Mouse (Mus musculus) cerebellum, postnatal 4 days (tissue): ENCODE data around the gene Adcy5.

ENCODE experiments used
- DNase-seq, 2 experiments: peaks; one replicate each; pipeline ENCODE4 v3.0.0; 2022; ENCODE audit warnings: low spot score in 2 of 2, mixed read lengths in 1 of 2

Gene Adcy5

DNA sequence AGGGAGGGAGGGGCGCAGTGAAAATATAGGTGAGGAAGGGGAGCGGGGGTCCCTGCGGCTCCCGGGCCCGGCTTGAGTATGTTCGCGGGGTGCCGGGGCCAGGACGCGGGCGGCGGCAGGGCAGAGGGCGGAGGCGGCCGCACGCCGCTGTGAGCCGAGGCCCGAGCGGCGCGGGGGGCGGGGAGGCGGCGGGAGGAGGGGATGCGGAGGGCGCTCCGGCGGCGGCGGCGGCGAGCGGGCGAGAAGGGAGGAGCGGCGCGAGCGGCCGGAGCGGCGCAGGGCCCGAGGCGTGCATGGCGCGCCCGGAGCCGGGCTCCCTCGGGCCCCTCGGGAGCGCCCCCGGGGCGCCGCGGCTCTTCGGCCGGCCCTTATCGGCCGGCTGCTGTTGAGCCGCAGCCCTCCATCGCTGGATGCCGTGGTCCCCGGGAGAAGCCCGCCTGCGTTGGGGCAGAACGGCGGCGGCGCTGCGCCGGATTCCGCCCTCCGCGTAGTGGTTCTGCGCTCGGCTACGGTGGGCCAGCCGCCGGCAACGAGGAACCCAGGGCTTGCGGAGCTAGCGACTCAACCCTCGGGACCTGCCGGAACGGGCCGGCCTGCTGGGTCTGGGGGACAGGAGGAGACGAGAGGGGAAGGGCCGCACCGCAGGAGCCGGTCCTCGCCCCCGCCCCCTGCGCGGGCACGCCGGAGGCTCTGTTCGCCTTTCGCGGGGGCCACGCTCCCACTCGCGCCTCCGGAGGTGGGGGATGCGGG is at the start of gene Adcy5:
TSS of gene Adcy5 (plus strand) at position 237 of the 750 bp plus-strand sequence.
- peak in 1 of 2 experiments; percentile 56 for DNase-seq

DNA sequence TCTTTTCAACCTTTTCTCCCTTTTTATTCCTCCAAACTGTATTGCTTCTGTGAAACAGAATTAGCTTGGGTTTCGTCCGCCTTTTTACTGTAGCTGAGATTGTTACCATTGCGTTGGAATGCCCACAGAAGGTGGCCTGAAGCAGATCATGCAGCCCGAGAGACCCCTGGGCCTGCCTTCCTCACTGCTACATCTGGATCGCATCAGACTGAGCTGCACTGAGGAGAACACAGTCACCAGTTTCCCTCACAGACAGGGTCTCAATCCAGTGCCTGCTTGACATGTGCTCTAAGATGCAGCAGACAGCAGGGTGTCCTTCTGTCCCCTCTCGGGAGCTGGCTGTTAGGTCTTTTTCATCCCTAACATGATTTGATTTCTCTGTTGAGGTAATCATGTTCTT is 46.7 kb upstream of the Adcy5 start:
- no peak for DNase-seq

DNA sequence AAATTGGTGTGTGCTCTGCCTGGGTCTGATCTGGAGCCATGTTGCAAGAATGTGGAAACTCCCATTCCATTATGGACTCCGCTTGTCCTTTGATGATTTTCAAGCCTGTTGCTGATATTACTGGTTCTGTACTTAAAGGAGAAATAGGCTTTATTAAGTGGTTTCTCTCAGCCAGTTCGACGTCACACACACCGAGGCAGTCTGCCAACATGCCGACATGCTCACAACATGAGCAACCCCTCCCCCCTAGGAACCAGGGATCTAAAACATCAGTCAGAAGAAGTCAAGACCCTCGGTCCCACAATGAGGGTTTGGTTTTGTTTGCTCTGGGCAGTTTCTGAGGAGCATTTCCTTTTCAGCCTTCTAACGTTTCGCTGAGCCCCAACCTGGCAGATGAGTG is 45.5 kb upstream of the Adcy5 start:
- DNase-seq, result no peak

DNA sequence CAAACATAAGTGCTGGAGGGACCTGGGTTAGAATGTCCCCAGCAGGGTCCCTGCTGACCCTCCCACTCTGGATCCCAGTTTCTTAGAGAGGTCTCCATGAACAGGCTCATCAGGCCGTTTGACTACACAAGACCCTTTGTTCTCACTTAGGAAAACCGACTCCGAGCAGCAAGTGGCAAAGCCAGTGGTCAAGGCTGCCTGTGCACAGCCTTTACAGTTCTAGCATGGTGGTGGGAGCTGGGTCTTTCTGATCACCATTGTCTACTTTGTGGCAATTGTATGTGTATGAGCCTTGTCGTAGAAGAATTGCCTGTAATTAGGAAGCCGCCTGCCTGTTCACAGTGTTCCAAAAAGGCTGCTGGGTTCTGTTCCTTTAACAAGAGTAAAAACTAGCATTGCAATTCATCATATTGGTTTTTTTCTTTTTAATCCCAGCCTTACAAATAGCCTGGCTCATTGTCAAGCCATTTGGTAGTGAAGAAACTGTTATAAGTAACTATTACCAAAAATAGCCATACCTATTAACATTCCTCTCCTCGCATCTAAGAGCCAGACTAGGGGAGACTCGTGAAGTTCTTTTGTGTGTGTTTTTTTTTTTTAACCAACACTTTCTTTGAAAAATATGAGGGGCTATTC is 44.9 kb upstream of the Adcy5 start:
- DNase-seq, result no peak

DNA sequence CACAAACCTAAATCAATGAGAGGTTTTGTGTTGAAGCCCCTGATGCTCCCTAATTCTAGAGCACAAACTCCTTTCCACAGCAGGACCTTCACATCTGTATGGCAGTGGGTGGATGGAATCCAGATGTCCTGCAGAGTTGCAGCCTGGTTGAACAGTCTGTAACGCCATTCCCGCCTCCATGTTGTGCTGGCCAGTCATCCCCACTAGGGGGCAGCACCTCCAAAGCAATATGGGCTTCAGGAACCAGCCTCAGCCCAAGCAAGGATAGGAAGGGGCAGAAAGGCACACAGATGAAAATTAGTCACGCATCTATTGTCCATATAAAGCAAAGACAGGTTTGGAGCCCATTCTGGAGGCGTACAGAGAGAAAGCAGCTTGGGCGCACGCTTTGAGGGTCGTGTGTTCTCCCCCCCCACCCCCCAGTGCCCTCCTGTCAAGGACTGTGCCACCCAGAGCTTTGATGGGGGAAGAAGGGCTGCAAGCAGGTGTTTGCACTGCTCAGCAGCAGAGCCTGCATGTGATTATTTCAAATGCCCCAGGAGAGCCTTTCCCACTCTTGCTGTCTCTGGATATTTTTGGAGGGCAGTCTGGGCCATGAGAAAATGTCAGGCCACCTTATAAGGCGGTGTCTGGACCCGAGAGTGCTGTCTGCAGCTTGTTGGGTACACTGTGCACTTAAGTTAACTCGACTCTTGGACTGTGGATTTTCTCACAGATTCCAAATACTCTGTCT is 44.1 kb upstream of the Adcy5 start:
- DNase-seq, result peak; percentile 94 to 95

DNA sequence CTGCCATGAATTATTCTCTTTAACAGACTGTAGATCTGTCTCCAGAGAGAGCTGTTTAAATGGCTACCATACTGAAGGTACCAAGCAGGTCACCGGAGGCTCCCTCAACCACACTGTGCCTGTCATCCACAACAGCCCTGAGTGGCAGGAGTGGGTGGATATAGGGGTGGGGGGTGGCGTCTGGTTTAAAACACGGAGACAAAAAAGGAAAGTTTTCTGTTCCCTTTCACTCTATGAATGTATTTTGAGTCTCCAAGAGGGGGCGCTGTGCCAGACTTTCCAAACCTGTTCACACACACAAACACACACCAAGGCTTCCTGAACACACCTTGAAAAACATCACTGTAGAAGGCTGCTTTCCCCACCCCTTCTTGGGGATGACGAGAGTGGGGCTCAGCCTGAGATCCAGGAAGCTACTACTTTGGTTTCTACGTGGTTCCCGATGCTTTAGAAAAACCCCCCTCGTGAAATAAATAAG is 43.5 kb upstream of the Adcy5 start:
- DNase-seq, result peak in 1 of 2 experiments; percentile 47

DNA sequence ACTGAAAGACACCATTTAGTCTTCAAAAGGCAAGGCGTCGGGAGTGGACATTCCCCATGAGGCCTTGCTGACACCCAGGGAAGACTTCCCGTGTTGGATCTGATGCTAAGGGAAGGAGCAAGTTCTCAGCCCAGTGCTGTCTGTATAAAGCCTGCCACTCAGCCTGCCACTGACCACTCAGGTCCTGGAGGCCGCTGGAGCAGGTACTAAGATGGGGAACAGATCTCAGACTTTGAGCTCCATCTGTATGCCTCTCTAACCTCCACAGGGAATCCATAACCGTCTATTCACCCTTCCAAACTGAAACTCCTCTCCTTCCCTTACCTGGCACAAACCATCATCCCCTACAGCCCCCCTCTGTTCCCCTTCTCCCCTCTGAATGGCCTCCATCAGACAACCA is 41.2 kb upstream of the Adcy5 start:
- no peak for DNase-seq

DNA sequence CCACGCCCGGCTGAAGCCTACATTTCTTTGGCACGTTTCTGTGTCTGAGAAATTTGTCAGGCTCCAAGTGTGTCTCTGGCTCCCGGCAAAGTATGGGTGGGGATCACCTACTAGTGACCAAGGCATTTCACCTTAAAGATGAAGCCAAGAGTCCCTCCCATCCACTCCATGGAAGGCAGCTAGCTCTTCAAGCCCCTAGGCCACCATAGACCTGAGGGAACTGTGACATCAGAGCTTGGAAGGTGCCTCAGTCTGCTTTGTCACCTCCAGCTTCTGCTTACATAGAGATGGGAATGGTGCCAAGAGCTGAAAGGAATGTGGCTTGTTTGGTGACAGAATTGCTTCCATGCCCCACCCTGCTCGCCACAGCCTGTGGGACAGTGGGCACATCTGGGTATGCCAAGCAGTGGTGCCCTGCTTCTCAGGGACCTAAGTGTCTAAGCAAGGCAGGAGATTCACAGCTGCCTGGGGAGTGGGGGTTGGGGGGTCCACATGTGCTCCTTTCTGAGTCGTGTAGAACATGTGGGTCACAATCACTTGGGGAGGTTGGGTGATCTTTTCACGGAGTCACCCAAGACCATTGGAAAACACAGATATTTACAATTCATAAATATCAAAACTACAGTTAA is 38.2 kb upstream of the Adcy5 start:
- DNase-seq, result no peak

DNA sequence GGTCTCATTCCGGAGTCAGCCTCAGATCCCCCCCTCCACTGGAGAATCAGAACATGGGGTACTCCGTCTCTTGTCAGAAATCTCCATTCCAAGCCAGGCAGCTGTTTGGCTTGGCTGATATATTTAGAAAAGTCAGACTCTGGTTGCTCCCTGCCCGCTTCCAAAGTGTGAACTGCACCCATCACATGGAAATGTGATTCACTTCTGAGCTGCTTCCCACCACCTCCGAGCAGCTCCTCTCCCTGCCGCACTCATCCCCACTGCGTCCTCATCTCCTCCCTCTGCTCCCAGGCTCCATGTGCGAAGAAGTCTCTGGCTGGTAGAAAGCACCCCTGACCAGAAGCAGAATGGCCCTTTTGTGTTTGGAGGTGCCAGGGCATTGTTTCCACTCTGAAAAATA is 37.2 kb upstream of the Adcy5 start:
- DNase-seq, result no peak

DNA sequence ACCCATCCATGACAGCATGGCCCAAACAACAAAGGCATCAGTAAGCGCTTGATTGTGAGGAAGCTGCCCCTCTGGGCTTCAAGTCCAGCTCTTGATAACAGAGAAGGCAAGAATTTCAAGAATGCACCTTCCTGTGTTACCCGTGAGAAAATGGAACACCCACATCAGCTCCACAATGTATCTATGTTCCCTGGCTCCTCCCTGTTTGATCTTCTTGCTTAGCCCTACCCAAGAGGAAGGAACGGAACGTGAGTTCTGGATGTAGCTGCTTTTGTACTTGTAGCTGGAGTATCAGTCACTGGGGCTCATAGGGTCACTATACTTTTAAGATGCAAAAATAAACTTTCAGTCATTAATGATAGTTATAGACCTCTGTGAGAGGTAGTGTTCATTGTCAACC is 34.1 kb upstream of the Adcy5 start:
- no peak for DNase-seq

DNA sequence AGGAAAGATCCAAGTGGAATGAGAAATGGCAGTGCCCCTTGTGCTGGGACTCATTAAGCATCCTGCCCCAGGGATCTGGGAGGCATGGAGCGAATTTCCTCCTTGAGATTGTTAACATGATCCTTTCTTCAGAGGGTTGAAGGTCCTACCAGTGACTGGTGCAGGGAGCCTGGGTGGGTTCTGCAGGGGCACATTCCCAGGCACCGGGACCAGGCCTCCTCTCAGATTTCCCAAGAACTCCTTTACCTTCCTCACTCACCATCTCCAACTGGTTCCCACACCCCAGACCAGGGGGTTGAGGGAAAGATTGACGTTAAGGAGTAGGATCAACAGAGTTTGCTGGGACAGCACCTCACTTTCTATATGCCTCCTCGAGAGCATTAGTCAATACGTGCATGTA is 27.4 kb upstream of the Adcy5 start:
- no peak for DNase-seq

DNA sequence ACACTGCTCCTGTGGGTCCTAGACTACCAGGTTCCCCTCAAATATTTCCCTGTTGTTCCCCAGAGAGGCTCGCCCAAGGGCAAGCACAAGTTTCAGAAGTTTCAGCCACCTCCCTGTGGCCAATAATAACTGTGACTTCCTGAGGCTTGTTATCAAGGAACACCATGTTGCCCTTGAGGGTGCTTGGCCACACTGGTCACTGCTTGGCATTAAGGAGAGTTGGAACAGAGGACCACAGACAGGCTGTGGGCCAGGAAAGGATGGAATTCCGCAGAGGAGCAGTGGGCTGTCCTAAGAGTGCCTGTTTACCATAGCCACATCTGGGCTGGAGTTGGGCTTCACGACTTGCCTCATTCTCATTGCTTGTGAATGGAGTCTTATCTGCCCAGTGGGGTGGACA is 24.5 kb upstream of the Adcy5 start:
- no peak for DNase-seq

DNA sequence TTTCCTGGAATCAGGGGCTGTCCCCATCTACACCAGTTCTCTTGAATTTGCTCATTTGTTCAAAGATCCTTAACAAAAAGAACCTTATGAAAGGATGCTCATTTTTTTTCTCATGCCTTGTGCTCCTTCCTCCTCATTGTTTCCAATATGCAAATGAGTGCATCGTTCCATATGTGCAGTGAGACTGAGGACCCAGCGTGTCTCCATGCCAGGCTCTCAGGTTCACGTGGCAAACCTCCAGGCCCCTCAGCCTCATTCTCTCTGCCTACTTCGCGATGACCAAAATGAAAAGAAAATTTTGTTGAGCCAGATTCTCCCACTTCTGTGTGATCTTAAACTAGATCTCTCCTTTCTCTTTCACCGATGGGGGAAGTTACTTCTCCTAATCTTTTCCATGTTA is 15.3 kb upstream of the Adcy5 start:
- DNase-seq, result peak in 1 of 2 experiments; percentile 39

DNA sequence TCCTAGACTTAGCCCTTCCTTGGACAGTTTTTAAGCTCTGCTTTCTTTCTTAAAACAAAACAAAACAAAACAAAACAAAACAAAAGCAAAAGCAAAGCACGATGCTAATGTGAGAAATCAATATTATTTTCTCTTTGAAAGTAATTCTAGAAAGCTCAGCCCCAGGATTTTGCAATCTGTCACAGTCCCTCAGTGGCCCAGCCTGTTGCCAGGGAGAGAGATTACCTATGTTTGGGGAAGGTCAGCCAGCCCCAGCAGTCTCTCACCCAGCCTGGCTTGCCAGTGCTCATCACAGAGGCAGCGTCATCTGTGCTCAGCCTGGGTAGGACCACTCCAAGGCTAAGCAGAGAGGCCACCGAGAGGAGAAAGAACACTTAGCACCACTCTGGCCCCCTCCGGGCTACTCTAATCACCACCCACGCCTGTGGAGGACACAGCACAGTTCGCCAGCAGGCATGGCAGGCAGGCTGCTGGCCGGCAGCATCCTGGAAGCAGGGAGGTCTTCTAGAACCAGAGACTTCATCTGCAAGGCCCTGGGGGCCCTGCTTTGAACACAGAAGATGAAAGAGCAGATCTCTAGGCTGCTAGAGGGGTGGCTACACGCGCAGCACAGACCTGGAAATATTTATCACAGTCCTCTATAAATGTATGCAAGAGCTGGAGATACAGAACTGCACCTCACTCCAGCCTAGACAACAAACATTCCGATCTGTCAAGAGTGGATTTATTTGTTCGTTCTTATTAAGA is 14.6 kb upstream of the Adcy5 start:
- DNase-seq, result peak in 1 of 2 experiments; percentile 40

DNA sequence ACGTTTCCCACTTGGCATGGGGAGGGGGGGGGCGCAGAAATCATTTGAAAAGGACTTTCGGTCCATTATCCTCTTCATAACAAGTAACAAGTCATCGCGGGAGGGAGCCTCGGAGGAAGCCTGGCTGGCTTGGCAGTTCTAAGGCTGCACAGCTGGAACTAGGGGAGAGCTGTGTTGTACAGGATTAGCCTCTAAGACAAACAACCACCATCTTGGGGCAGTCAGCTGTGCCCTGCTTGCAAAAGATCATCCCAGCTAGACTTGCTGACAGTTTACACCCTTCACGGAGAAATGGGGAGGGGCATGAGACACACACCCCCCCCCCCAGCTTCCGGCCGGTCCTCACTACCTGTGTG is 14.1 kb upstream of the Adcy5 start:
- no peak for DNase-seq

DNA sequence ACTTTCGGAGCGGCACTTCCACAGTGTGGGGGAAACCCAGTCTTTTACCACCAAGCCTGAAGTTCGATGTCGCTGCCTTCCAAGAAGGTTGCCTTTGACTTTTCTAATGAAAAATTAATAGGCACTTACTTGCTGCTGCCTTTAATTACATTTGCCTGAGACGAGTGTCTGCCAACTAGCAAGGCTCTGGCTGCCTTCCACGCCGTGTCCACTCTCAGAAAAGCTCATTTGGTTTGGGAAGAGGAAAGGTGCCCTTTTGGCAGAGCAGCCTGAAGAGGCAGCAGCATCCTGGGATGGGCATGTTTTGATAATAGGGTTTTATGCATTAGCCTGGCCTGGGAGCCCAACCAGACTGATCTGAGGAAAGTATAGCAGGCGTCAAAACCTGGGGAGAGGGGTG is 12.8 kb upstream of the Adcy5 start:
- DNase-seq, result no peak

DNA sequence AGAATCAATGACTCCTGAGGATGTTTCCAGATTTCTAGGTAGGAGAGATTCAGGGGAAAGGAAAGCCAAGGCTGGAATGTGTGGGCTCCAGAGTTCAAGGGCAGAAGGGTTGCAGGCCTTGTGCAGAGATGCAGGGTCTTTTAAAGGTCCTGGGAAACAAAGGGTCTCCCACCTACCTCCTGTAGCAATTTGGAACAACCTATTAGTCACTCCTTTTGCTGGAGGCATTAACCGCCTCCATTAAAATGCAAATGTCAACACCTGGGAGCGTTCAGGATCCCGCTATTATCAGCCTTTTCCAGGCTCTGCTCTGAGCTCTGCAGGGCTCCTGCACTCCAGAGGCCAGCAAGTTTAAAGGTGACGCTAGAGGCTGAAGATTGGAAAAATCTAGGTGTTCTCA is 8.5 kb upstream of the Adcy5 start:
- DNase-seq, result no peak

DNA sequence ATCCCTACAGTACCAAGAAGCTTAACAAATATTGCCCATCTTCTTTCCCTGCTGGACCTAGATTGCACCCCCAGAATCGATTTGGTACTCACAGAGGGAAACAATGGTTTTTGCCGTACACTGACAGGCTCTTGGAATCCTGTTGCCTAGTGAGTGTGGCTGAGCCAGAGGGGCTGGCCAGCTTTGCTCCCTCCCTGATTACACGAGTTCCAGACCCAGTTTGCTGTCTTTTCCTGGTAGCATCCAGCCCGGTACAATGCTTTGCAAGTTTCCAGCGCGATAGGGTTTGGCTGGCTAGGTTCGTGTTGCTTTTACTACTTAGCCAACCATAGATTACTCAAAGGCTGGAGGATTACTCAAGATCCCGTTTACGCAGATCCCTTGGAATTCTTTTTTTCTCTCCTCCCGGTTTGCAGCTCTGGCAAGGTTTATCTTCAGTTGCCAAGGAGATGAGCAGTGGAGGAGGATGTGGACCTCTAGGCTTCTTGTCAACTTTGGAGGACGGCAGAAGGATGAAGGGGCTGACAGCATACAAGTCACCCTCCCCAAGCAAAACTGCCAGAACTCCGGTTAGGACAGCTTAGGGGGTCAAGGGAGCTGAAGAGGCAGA is 1.4 kb upstream of the Adcy5 start:
- no peak for DNase-seq

DNA sequence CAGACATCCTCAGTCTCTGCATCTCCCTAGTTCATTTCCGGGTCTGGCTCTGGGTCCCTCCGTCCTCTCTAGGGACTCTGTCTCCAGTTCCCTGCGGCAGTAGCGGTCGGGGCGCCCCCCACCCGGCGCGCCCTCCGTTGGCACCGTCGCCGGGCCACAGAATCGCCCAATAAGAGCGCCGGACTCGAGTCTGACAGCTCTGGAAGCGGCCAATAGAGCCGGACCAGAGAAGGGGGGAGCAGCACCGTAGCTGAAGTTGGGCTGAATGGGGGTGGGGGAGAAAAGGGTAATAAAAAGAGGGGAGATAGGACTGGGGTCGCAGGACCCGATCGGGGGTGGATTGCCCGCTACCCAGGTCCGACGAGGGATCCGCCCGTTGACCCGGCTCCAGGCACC is 434 bp upstream of the Adcy5 start:
- peak; percentile 35 to 55 for DNase-seq

DNA sequence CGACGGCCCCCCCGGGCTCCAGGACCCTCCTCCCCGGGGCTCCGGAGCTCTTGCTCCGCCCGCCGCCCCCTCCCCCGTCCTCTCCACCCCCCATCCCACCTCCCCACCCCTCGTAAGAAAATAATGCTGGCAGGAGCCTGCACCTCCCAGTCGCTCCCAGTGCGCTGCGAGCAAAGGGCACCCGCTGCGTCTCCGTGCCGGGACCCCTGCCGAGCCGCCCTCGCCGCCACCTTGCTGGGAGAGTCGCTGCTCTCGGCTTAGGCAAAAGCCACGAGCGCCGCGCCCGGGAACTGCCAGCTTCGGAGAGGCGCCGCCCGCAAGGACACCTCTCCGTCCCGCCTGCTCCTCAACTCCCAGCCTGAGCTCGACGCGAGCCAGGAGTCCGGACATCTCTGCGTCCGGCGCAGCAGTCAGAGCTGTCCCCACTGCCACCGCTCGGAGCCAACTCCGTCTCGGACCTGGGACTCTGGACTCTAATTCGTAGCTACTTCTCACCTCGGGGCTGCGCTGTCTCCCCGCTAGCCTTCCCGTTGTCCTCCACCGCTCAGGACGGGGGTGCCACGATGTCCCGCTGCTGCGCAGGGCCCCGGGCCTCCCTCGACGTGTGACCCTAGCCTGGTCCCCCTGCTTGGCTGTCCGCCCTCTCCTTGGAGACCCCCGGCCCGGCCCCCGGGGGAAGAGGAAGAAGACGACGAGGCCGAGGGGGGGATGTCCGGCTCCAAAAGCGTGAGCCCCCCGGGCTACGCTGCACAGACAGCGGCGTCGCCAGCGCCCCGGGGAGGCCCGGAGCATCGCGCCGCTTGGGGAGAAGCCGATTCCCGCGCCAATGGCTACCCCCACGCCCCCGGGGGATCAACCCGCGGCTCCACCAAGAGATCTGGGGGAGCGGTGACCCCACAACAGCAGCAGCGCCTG is 971 bp downstream of the Adcy5 start:
- DNase-seq, result peak in 1 of 2 experiments; percentile 52
